Mouse (Mus musculus): ENCODE results near the gene Igsf8.

- TF ChIP-seq MYOD1 (IDR thresholded peaks at IDR 0.05; ENCODE audit: control insufficient read depth, insufficient read length, low read depth): no peak
- no peak for TF ChIP-seq CTCF (IDR thresholded peaks at IDR 0.05; ENCODE audit: control insufficient read depth, insufficient read depth, insufficient read length)
- no peak for TF ChIP-seq MYOG (IDR thresholded peaks at IDR 0.05; ENCODE audit: control insufficient read depth, extremely low read depth, insufficient read length)
Observed at GRCm38 (mm10) chr1:172322725-172323124, 61.3 kb downstream of the Igsf8 start.

All from C2C12 (cell line).